Mouse (Mus musculus): Measurements from ENCODE around the gene Cox19. TPM values are rescaled to one million over a fixed set of nuclear protein-coding genes. Genes with fewer than 3 reads are reported as not detected.
A peak's percentile ranks its signal among the peaks of the same experiment; 100 is the strongest.

Gene Cox19
- polyA plus RNA-seq, 1 experiment from 2014 or later = 61.6 TPM

- Histone ChIP-seq H3K27me3 (replicated peaks; ENCODE audit: insufficient read depth, low read length) (no peaks in the 10 kb centered on the region), H3K9ac (replicated peaks; ENCODE audit: low read depth) (no peak overlapping the region), H3K27ac (ENCODE audit: low read length) (peak overlapping the region; percentile 79), H3K4me1 (ENCODE audit: insufficient read depth, low read depth, low read length) (peaks cover 34% of the 10 kb centered on the region), H3K4me2 (replicated peaks; ENCODE audit: low read depth, low read length) (peak overlapping the region; percentile 32), H3K36me3 (ENCODE audit: insufficient read depth, low read length) (peaks cover 25% of the 10 kb centered on the region), H3K4me3 (ENCODE audit: low read depth, low read length) (no peak overlapping the region), H3K9me3 (ENCODE audit: low read length) (no peaks in the 10 kb centered on the region)
- peak; percentile 94 for TF ChIP-seq EP300 (IDR thresholded peaks at IDR 0.05)
- TF ChIP-seq CTCF (IDR thresholded peaks at IDR 0.05) = peak; percentile 31
- ATAC-seq (peak; percentile 90), DNase-seq (ENCODE audit: low spot score) (peak; percentile 93)
- 1% methylated on average over 6 of the region's 6 CpGs for WGBS
Measured at GRCm38 (mm10) chr5:139389676-139390061, 38.5 kb upstream of the Cox19 start.

- Histone ChIP-seq H3K9me3 (ENCODE audit: low read length) (no peaks in the 10 kb centered on the region), H3K36me3 (ENCODE audit: insufficient read depth, low read length) (peaks cover 18% of the 10 kb centered on the region), H3K27ac (ENCODE audit: low read length) (peak overlapping the region; percentile 79), H3K4me3 (ENCODE audit: low read depth, low read length) (no peak overlapping the region), H3K4me1 (ENCODE audit: insufficient read depth, low read depth, low read length) (peaks cover 35% of the 10 kb centered on the region), H3K9ac (replicated peaks; ENCODE audit: low read depth) (no peak overlapping the region; the same call in none of the 2 replicates), H3K27me3 (replicated peaks; ENCODE audit: insufficient read depth, low read length) (no peaks in the 10 kb centered on the region), H3K4me2 (replicated peaks; ENCODE audit: low read depth, low read length) (0 out of 2 replicates have a peak overlapping the region, but pooled peaks have one; percentile 17)
- DNase-seq (ENCODE audit: low spot score) (no peak), ATAC-seq (no peak)
- 69% methylated on average over 17 of the region's 17 CpGs for WGBS
- no peak for TF ChIP-seq CTCF (IDR thresholded peaks at IDR 0.05)
- TF ChIP-seq EP300 (IDR thresholded peaks at IDR 0.05) = no peak
Measured at GRCm38 (mm10) chr5:139388694-139389675, 37.8 kb upstream of the Cox19 start.

GRCm38 (mm10) chr5:139388195-139388570 is 37.0 kb upstream of the Cox19 start:
- H3K4me1 ChIP-seq (ENCODE audit: insufficient read depth, low read depth, low read length) = peaks cover 37% of the 10 kb centered on the region
- no peak overlapping the region for H3K4me3 ChIP-seq (ENCODE audit: low read depth, low read length)
- peak overlapping the region; percentile 79 for H3K27ac ChIP-seq (ENCODE audit: low read length)
- H3K9ac ChIP-seq (replicated peaks; ENCODE audit: low read depth) = no peak overlapping the region; the same call in 1 of the 2 replicates
- TF ChIP-seq CTCF (IDR thresholded peaks at IDR 0.05) (no peak; the same call in 1 of the 2 replicates), EP300 (IDR thresholded peaks at IDR 0.05) (peak; percentile 85)
- H3K36me3 ChIP-seq (ENCODE audit: insufficient read depth, low read length) = peaks cover 10% of the 10 kb centered on the region
- peak; percentile 72 for DNase-seq (ENCODE audit: low spot score)
- peak; percentile 46 for ATAC-seq
- no peaks in the 10 kb centered on the region for H3K9me3 ChIP-seq (ENCODE audit: low read length)
- 60% methylated on average over 4 of the region's 4 CpGs for WGBS
- 0 out of 2 replicates have a peak overlapping the region, but pooled peaks have one; percentile 17 for H3K4me2 ChIP-seq (replicated peaks; ENCODE audit: low read depth, low read length)
- H3K27me3 ChIP-seq (replicated peaks; ENCODE audit: insufficient read depth, low read length) = no peaks in the 10 kb centered on the region

GRCm38 (mm10) chr5:139387329-139388194 is 36.3 kb upstream of the Cox19 start:
- H3K9me3 ChIP-seq (ENCODE audit: low read length) = no peaks in the 10 kb centered on the region
- peak overlapping the region; percentile 79 for H3K27ac ChIP-seq (ENCODE audit: low read length)
- peaks cover 39% of the 10 kb centered on the region for H3K4me1 ChIP-seq (ENCODE audit: insufficient read depth, low read depth, low read length)
- no peak overlapping the region for H3K4me3 ChIP-seq (ENCODE audit: low read depth, low read length)
- DNase-seq (ENCODE audit: low spot score) (peak; percentile 65), ATAC-seq (peak; percentile 34)
- H3K9ac ChIP-seq (replicated peaks; ENCODE audit: low read depth) = no peak overlapping the region
- TF ChIP-seq CTCF (IDR thresholded peaks at IDR 0.05) = no peak
- no peak for TF ChIP-seq EP300 (IDR thresholded peaks at IDR 0.05)
- peaks cover 4% of the 10 kb centered on the region; the same call in 1 of the 2 replicates for H3K36me3 ChIP-seq (ENCODE audit: insufficient read depth, low read length)
- no peak overlapping the region for H3K4me2 ChIP-seq (replicated peaks; ENCODE audit: low read depth, low read length)
- no peaks in the 10 kb centered on the region for H3K27me3 ChIP-seq (replicated peaks; ENCODE audit: insufficient read depth, low read length)
- 76% methylated on average over 10 of the region's 10 CpGs for WGBS

GRCm38 (mm10) chr5:139386047-139386446 is 34.8 kb upstream of the Cox19 start:
- WGBS = 92% methylated on average over 5 of the region's 5 CpGs
- no peaks in the 10 kb centered on the region for H3K9me3 ChIP-seq (ENCODE audit: low read length)
- DNase-seq (ENCODE audit: low spot score) = no peak
- H3K27ac ChIP-seq (ENCODE audit: low read length) = no peak overlapping the region
- H3K36me3 ChIP-seq (ENCODE audit: insufficient read depth, low read length) = no peaks in the 10 kb centered on the region
- H3K4me3 ChIP-seq (ENCODE audit: low read depth, low read length) = no peak overlapping the region
- H3K4me2 ChIP-seq (replicated peaks; ENCODE audit: low read depth, low read length) = no peak overlapping the region
- H3K9ac ChIP-seq (replicated peaks; ENCODE audit: low read depth) = no peak overlapping the region
- H3K27me3 ChIP-seq (replicated peaks; ENCODE audit: insufficient read depth, low read length) = no peaks in the 10 kb centered on the region
- peaks cover 40% of the 10 kb centered on the region for H3K4me1 ChIP-seq (ENCODE audit: insufficient read depth, low read depth, low read length)
- no peak for ATAC-seq
- TF ChIP-seq EP300 (IDR thresholded peaks at IDR 0.05) = no peak
